ENCODE assay signal across 21 mouse cellular contexts in genomic region chr12:83146917-83147316, GRCm38 (mm10).
DNase-seq lines count a peak whose midpoint lies in the region; ATAC-seq and TF ChIP-seq lines count a peak whose summit lies in the region.
"Had no signal": no experiment of that assay in that cellular context is flagged by ENCODE, and none has a peak within 500 bp of the region (broad histone marks: within the 10 kb centered on the region; RNA-seq: fewer than 3 reads in every experiment).

No protein-coding gene starts in this region.

- H3K4me1 ChIP-seq in heart, embryonic 12.5 days (replicated peaks) = peaks cover 58% of the 10 kb centered on the region
- H3K4me1 ChIP-seq in hindbrain, postnatal 0 days (ENCODE audit: insufficient read depth, low read length) = peaks cover 5% of the 10 kb centered on the region; the same call in 1 of the 2 replicates
- no peaks in the 10 kb centered on the region for H3K4me1 ChIP-seq in hindbrain, embryonic 16.5 days (ENCODE audit: control insufficient read depth, insufficient read depth, low read depth, low read length)
- H3K4me1 ChIP-seq in olfactory bulb, adult 2 months (ENCODE audit: control insufficient read depth, insufficient read depth, low read length) = peaks cover 28% of the 10 kb centered on the region

- TF ChIP-seq POLR2A in olfactory bulb, adult 2 months (IDR thresholded peaks at IDR 0.05; ENCODE audit: insufficient read depth, low read depth, low read length) = no peak

- no peak for TF ChIP-seq CTCF in hindbrain, postnatal 0 days (IDR thresholded peaks at IDR 0.05; ENCODE audit: low read depth)
- TF ChIP-seq CTCF in olfactory bulb, adult 2 months (IDR thresholded peaks at IDR 0.05; ENCODE audit: insufficient read depth, low read depth, low read length) = no peak

- DNase-seq in adrenal gland, adult (ENCODE audit: inconsistent age in 2 of 2, low spot score in 1 of 2) = peak; percentile 52 to 73
- DNase-seq in adrenal gland, postnatal 4 days (ENCODE audit: low spot score in 2 of 2) = no peak
- DNase-seq in heart, postnatal 10 days = no peak
- DNase-seq in hindbrain, postnatal 0 days (ENCODE audit: low spot score) = no peak
- no peak for DNase-seq in layer of hippocampus, adult 8-10 months (ENCODE audit: low spot score in 2 of 2)
- DNase-seq: cerebellum, postnatal 10 days; forebrain, postnatal 0 days; left cerebral cortex, postnatal 4 days; lung, embryonic 14.5 days; lung, postnatal 4 days; spleen, adult 18-20 months had no signal

- 0 out of 2 replicates have a peak, but pooled peaks cover 5% of the 10 kb centered on the region for H3K9me3 ChIP-seq in heart, embryonic 12.5 days (replicated peaks)
- no peaks in the 10 kb centered on the region for H3K9me3 ChIP-seq in hindbrain, postnatal 0 days (ENCODE audit: low read length)
- no peaks in the 10 kb centered on the region for H3K9me3 ChIP-seq in hindbrain, embryonic 16.5 days (ENCODE audit: control insufficient read depth, low read length)
- H3K9me3 ChIP-seq: G1E; hindbrain, embryonic 12.5 days had no signal

- H3K4me3 ChIP-seq in heart, embryonic 12.5 days = no peak overlapping the region
- H3K4me3 ChIP-seq in hindbrain, postnatal 0 days (ENCODE audit: low read length) = no peak overlapping the region
- H3K4me3 ChIP-seq in hindbrain, embryonic 16.5 days (ENCODE audit: low read length) = no peak overlapping the region
- no peak overlapping the region for H3K4me3 ChIP-seq in olfactory bulb, adult 2 months (ENCODE audit: insufficient read depth, low read depth, low read length)
- H3K4me3 ChIP-seq: hindbrain, embryonic 12.5 days had no signal

- H3K36me3 ChIP-seq in heart, embryonic 12.5 days = 0 out of 2 replicates have a peak, but pooled peaks cover 4% of the 10 kb centered on the region
- H3K36me3 ChIP-seq in hindbrain, postnatal 0 days (ENCODE audit: insufficient read depth, low read length) = no peaks in the 10 kb centered on the region
- no peaks in the 10 kb centered on the region for H3K36me3 ChIP-seq in hindbrain, embryonic 16.5 days (ENCODE audit: control insufficient read depth, insufficient read depth, low read length)
- H3K36me3 ChIP-seq: G1E; hindbrain, embryonic 12.5 days had no signal

- intact Hi-C loops in heart, postnatal 10 days (cut with DNase I) = no loop called here

- no peak overlapping the region for H3K9ac ChIP-seq in heart, embryonic 12.5 days
- H3K9ac ChIP-seq in hindbrain, postnatal 0 days (replicated peaks; ENCODE audit: low read length) = no peak overlapping the region
- no peak overlapping the region for H3K9ac ChIP-seq in hindbrain, embryonic 16.5 days (ENCODE audit: low read depth, low read length)
- H3K9ac ChIP-seq: forebrain, postnatal 0 days; hindbrain, embryonic 12.5 days; lung, embryonic 14.5 days had no signal

- no peak overlapping the region for H3K4me2 ChIP-seq in heart, embryonic 12.5 days
- H3K4me2 ChIP-seq in hindbrain, postnatal 0 days (ENCODE audit: low read depth, low read length) = no peak overlapping the region
- no peak overlapping the region for H3K4me2 ChIP-seq in hindbrain, embryonic 16.5 days (ENCODE audit: low read length)
- H3K4me2 ChIP-seq: hindbrain, embryonic 12.5 days; liver, embryonic 11.5 days; lung, embryonic 14.5 days; midbrain, embryonic 11.5 days had no signal

- peak overlapping the region; percentile 41; the same call in 1 of the 2 replicates for H3K27ac ChIP-seq in heart, embryonic 12.5 days (ENCODE audit: poor library complexity, severe bottlenecking)
- H3K27ac ChIP-seq in hindbrain, postnatal 0 days = peak overlapping the region; percentile 1; the same call in 1 of the 2 replicates
- no peak overlapping the region for H3K27ac ChIP-seq in hindbrain, embryonic 16.5 days (ENCODE audit: low read depth, low read length)
- peak overlapping the region; percentile 81 for H3K27ac ChIP-seq in olfactory bulb, adult 2 months (ENCODE audit: insufficient read depth, low read depth, low read length)
- H3K27ac ChIP-seq: hindbrain, embryonic 12.5 days; kidney, postnatal 0 days had no signal

- 50% methylated on average over 2 of the region's 2 CpGs for WGBS in heart, embryonic 12.5 days
- WGBS in hindbrain, postnatal 0 days = 57% methylated on average over 2 of the region's 2 CpGs
- WGBS in hindbrain, embryonic 16.5 days = 55% methylated on average over 2 of the region's 2 CpGs
- 50% methylated on average over 2 of the region's 2 CpGs for WGBS in olfactory bulb, adult 2 months

- ATAC-seq in heart, embryonic 12.5 days (ENCODE audit: insufficient number of reproducible peaks, low FRiP score) = no peak
- no peak for ATAC-seq in hindbrain, postnatal 0 days
- ATAC-seq in hindbrain, embryonic 16.5 days = no peak
- ATAC-seq: CD4-positive, CD25-positive, alpha-beta regulatory T cell, adult 4 months; forebrain, postnatal 0 days; intestine, postnatal 0 days had no signal

- H3K27me3 ChIP-seq in heart, embryonic 12.5 days (replicated peaks) = no peaks in the 10 kb centered on the region
- H3K27me3 ChIP-seq in hindbrain, postnatal 0 days (ENCODE audit: insufficient read depth, low read length) = no peaks in the 10 kb centered on the region
- no peaks in the 10 kb centered on the region for H3K27me3 ChIP-seq in hindbrain, embryonic 16.5 days (replicated peaks; ENCODE audit: control insufficient read depth, insufficient read depth, low read length)
- H3K27me3 ChIP-seq: hindbrain, embryonic 12.5 days had no signal

Comparison
In these comparisons a context has a peak if more than half of its experiments do, and no peak if none do; other contexts are left out.
1. DNase-seq: peak in adrenal gland, adult (2 of 2); none in adrenal gland, postnatal 4 days (0 of 2), heart, postnatal 10 days (0 of 2), hindbrain, postnatal 0 days (single experiment) and layer of hippocampus, adult 8-10 months (0 of 2).